Mouse (Mus musculus) brown adipose tissue, adult 24 weeks (tissue): Measurements from ENCODE around the gene Slc48a1. TPM values are rescaled to one million over a fixed set of nuclear protein-coding genes. Genes with fewer than 3 reads are reported as not detected.

Source experiments
- H3K27ac ChIP-seq: fragments of 200-500 bp; replicated peaks from 2 replicates; pipeline ENCODE4 v1.5.1; 2012; ENCODE audit warnings: low read depth, mild to moderate bottlenecking, low read length
- H3K4me1 ChIP-seq: fragments of 200-500 bp; 2 replicates; pipeline ENCODE4 v1.6.1; 2012; ENCODE audit warnings: low read length, mixed read lengths; ENCODE audit not compliant: control insufficient read depth, insufficient read depth, insufficient read length
- H3K4me3 ChIP-seq: fragments of 200-500 bp; 2 replicates; pipeline ENCODE4 v1.5.1; 2012; ENCODE audit warnings: low read depth, mild to moderate bottlenecking, low read length, moderate library complexity; ENCODE audit not compliant: insufficient read depth
- polyA plus RNA-seq: library from polyadenylated mRNA; stranded (reverse); fragments of >200 nt; gene quantifications from 2 replicates; pipeline ENCODE4 v1.2.4, GENCODE M21; 2012; ENCODE audit not compliant: missing spikeins, insufficient read depth, insufficient read length

Gene Slc48a1
- polyA plus RNA-seq, 1 experiment, result 79.9 TPM

DNA sequence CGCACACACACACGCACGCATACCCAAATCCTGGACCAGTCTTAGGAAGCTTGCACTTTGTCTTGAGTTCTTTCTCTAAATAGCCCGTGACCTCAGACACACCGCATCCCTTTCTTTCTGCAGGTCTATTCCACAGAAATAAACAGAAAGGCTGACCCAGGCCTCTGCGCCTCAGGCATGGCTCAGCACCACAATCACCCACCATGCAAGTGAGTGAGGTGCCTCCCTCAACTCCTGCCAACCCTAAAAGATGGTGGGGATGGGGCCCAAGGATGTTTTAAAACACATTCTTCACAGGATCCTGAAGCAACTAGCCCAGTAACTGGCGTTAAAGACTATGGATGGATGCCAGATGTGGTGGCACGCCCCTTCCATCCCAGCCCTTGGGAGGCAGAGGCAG, 49.1 kb downstream of the Slc48a1 start:
- no peak overlapping the region; the same call in 1 of the 2 replicates for H3K4me3 ChIP-seq
- H3K4me1 ChIP-seq, result peaks cover 34% of the 10 kb centered on the region
- peak overlapping the region; percentile 23; the same call in 1 of the 2 replicates for H3K27ac ChIP-seq

DNA sequence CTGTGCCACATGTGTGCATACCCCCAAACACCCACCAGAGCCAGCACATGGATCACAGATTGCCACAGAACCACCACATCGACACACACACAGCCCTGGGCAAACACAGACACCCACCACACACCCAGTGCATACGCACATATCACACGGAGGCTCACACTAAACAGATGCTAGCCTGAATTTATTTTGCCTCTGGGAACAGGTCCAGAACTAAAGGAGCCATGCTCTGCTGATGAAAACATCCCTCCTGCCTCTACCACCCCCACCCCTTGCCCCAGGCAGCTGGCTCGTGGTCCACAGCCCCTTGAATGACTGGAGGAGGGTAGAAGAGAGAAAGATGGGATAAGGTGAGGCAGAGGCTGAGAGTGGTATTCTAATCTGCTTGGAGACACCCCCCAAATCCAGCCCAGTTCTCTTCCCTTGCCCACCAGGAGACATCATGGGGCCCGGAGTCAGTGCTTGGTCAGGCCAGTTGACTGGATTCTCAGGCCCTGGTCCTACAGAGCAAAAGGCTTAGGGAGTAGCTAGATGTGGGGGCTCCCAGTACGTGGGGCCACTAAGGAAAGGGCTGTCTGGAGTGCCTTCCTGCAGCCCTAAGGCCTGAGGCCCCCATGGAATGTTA, 50.0 kb downstream of the Slc48a1 start:
- Histone ChIP-seq H3K27ac (peak overlapping the region; percentile 91), H3K4me3 (peak overlapping the region; percentile 90), H3K4me1 (peaks cover 32% of the 10 kb centered on the region)

DNA sequence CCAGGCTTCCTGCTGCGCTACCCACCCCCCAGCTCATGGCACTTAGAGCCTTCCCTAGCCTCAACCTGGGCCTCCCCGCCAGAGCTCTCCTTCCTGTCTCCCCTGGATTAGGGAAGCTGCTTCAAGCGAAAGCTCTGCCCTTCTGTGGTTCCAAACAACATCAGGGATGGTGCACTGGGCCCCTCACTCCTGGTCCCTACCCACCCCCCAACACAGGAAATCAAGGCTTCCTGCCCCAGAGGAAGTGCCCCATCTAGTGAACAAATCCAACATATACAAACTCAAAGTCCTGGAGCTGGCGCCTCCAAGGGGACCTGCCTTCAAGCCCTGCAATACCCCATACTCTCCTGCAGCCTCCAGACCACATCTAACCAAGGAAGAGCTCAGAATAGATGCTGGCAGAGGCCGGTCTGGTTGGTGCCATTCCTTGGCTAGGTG, 50.6 kb downstream of the Slc48a1 start:
- Histone ChIP-seq H3K27ac (peak overlapping the region; percentile 91), H3K4me1 (peaks cover 27% of the 10 kb centered on the region)

DNA sequence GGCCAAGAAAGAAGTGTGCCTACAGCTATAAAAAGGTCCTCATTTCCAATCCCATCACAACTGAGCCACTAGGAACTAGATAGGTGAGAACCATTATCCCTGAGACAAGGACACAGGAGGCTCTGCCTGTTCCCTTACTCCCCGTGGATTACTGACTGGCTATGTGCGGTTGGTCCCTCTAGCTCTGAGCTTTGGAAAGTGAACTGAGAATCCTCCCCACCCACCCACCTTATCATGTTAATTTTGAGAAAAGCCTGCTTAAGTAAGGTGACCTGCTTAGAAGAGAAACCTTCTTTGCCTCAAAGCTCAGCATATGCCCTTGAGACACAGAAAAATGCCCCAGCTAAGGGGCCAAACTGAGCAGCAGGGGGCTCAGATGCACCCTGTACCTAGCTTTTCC, 51.1 kb downstream of the Slc48a1 start:
- peak overlapping the region; percentile 90 for H3K4me3 ChIP-seq
- peak overlapping the region; percentile 91 for H3K27ac ChIP-seq
- H3K4me1 ChIP-seq, result peaks cover 23% of the 10 kb centered on the region

More for the DNA sequence above, 50.6 kb downstream of the Slc48a1 start:
- H3K4me3 ChIP-seq, result peak overlapping the region; percentile 90

DNA sequence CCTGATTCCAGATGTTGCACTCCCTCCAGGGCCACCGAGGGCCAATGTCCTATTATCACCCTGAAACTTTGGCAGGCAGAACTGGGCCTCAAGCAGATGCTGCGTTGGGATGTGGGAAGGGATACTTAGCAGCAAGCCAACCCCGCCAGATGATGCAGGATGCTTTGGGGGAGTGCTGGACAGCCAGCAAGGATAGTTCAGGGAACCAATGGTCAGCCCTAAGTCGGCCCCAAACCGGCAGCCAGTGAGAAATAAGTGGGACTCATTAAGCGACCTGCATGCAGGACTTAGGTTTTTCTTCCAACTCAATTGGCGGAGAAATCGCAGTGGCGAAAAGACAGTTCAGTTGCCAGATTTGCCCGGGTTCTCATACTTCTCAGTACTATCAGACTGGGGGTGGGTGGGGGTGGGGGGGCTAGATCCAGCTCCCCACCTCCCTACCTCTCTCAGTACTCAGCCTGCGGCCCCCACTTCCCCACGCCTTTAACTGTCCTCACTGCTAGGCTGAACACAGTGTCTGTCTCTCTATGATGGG, 52.0 kb downstream of the Slc48a1 start:
- peak overlapping the region; percentile 90 for H3K4me3 ChIP-seq
- H3K4me1 ChIP-seq, result peaks cover 17% of the 10 kb centered on the region
- H3K27ac ChIP-seq, result peak overlapping the region; percentile 91

DNA sequence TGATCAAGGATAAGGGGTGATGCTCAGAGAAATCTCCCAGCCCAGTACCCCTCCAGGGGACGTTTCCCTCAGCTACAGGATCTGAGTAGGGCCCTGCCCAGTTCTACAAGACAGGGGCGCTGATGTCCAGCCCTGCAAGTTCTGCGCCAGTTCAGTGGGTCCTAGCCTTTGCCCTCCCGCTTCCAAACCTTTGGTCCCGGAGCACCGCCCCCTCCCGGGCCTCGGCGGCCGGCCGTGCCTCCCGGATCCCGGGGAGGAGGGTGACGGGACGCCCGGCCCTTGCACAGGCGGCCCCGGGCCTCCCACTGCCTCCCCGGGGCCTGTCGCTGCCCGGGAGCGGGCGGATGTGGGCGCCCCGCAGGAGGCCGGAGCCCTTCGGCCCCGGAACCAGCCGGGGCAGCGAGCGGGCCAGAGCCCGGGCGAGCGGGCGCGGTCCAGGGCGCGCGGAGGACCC, 52.5 kb downstream of the Slc48a1 start:
- H3K27ac ChIP-seq, result peak overlapping the region; percentile 91
- H3K4me1 ChIP-seq, result peaks cover 14% of the 10 kb centered on the region
- peak overlapping the region; percentile 90 for H3K4me3 ChIP-seq

DNA sequence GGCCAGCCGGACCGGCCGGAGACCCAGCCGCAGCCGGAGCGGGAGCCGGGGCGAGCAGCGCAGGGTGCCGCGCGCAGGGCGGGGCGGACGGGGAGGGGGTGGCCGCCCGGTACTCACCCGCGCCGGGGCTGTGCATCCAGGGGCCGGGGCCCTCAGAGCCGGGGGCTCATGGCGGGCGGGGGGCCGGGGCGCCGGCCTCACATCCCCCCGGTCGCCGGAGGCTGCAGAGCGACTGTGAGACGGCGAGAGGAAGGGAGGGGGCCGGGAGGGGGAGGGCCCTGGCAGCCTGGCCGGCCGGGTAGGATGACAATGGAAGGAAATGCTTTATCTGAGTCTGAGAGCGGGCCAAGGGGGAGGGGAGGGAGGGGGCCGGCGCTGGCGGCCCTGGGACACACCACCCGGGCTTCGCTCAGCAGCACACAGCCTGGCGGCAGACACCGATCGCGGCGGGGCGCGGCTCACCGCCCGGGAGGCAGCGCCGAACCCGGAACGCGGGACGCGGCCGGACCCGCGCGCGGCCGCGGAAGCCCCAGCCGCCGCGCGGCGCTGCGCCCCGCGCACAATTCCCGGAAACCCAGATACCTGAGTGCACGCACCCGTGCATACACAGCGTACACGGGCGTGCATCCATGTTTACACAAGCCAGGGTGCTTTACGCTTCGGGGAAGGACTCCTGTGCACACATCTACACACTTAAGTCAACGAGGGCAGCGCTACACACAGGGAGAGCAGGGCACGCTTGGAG, 53.1 kb downstream of the Slc48a1 start:
- H3K4me1 ChIP-seq, result peaks cover 14% of the 10 kb centered on the region

DNA sequence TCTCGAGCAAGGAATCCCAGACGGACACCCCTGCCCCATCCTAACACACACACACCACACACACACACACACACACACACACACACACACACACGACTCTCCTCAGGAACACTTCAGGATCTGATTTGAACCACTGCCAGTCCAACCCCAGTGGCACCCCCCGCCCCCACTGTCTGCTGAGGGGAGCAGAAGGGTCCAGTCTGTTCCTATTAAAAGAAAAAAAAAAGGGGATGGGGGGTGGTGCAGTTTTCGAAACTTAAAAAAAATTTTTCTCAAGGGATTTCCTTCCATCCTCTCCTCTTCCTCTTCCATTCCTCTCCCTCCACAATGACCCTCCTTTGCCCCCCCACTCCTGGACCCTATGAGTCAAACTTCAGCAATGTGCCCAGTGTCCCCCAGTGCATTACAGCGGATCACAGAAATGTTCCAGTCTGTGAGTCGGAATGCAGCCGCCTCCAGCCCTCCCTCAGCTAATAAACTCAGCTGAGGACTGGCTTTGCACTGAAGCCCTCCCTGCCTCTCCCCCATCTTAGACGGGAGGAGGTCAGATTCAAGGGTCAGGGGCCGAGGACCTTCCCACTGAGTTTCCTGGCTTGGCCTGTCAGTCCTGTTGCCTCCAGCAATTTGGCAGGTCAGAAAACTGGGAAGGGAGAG, 53.8 kb downstream of the Slc48a1 start:
- Histone ChIP-seq H3K27ac (peak overlapping the region; percentile 82), H3K4me1 (peaks cover 11% of the 10 kb centered on the region), H3K4me3 (peak overlapping the region; percentile 61)

More for the DNA sequence above, 53.1 kb downstream of the Slc48a1 start:
- peak overlapping the region; percentile 91 for H3K27ac ChIP-seq
- peak overlapping the region; percentile 90 for H3K4me3 ChIP-seq

DNA sequence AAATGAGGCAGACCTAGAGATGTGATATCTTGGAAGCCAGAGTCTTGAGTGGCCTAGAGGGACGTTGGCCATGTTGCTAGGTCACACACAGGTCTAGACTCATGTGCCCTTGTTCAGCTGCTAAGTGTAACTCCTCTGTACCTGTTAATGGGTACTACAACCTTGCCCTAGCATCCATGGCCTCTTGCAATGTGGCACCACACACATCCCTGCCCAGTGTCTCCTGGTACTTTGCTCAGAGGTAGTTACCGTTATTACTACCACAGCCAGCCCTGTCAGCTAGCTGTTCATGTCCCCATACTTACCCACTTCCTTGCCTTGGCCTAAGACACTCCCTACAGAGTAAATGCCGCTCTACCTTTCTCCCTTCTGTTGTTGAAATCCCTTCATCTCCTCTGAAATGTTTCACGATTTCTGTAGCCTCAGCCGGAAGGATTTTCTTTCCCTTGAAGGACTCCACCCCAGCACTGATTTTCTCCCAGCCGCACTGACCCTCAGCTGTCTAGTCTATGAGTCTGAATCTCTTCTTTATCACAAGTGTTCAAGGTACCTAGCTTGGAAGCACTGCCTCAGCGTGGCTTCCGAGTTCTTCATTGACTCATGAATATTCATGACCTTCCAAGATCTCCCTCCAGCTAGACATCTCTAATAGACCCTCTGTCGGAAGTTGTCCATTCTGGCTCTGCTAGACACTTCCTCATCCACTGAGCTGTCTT, 54.6 kb downstream of the Slc48a1 start:
- H3K4me3 ChIP-seq, result no peak overlapping the region
- peak overlapping the region; percentile 82 for H3K27ac ChIP-seq
- H3K4me1 ChIP-seq, result peaks cover 16% of the 10 kb centered on the region

DNA sequence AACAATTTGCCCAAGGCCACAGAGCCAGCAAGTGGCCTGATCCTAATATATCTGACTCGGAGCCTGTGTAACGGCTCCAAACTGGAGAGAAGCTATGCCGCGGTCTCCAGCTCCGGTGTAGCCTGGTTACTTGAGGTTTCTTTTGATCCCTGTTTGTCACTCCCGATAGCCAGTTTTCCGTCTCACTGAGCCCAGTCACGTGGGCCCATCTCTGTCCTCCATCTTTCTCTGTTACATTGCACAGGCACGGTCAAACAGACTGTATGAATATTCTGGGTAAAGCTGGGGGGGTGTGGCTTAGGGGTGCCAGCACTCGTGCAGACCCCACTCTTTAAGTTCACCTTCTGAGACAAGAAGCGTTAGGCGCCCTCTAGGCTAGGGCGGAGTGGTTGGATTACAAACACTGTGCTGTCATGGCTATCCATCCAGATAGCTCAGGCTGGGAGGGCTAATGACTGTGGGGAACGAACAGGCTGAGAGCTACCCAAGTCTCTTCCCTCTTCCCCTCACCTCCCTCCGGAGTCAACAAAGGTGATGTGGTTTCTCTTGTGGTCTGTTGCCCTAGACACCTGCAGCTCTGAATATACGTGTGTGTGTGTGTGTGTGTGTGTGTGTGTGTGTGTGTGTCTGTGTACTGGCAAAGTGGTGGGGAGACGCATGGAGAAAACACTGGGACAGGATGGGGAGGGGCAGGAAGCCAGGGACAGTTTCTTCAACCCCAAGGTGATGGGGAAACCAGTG, 58.0 kb downstream of the Slc48a1 start:
- Histone ChIP-seq H3K27ac (0 out of 2 replicates have a peak overlapping the region, but pooled peaks have one; percentile 72), H3K4me1 (peaks cover 35% of the 10 kb centered on the region), H3K4me3 (no peak overlapping the region)

DNA sequence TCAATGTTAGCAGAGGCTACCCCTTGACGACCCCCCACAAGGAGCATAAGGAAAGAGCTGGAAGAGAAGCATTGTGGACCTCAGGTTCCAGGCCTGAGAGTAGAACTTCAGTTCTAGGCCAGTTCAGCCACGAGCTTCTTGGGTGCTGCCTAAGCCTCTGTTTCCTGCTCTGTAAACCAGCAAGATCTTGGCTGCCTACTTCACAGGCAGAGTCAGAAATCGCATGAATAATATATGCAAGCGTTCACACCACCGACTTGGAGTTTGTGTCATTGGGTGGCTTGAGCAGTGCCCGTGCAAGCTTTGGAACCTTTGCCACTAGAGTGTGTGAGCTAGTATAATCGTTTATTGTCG, 58.6 kb downstream of the Slc48a1 start:
- H3K4me1 ChIP-seq, result peaks cover 35% of the 10 kb centered on the region
- H3K4me3 ChIP-seq, result no peak overlapping the region
- peak overlapping the region; percentile 72; the same call in 1 of the 2 replicates for H3K27ac ChIP-seq

DNA sequence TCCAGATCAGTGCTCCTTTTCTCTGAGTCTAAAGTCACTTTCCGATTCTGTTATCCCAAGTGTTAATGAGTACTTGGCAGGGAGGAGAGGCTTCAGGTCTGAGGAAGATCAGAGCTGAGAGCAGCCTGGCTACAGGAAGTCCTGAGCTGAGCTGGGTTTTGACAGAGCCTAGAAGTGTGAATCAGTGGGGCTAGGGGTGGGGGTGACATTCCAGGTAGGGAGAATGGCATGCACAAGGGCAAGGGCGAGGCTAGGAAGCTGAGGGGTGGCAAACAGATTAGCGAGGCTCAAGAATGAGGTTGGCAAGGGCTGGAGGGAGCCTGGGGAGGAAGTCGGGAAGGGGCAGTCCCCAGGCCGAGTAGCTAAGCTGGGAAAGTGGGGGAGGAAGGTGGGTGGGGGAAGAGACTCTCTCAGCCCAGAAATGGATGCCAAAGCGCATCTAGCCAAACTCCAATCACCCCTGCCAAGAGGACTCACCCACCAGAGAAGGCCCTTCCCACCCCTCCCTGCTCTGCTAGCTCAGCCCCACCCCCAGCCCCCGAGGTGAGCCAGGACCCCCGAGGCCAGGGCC, 59.3 kb downstream of the Slc48a1 start:
- H3K4me1 ChIP-seq, result peaks cover 30% of the 10 kb centered on the region
- no peak overlapping the region for H3K4me3 ChIP-seq
- H3K27ac ChIP-seq, result peak overlapping the region; percentile 72

DNA sequence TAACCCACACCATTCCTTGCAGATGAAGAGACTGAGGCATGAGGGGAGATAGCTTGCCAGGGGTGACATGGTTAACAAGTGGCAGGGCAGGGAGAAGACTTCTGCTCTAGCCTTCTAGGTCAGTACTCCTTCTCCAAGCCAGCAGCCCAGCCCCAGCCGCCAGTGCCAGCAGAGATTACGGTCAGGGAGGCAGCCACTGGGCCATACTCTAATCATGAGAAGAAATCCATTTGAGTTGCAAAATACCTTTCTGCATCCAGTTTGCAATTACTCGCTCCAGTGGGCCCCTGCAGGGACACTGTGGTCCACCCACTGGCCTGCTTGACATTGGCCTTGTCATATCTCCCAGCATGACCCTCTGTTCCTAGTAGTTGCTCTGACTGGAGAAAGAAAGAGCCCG, 60.1 kb downstream of the Slc48a1 start:
- Histone ChIP-seq H3K27ac (no peak overlapping the region), H3K4me1 (peaks cover 26% of the 10 kb centered on the region)

DNA sequence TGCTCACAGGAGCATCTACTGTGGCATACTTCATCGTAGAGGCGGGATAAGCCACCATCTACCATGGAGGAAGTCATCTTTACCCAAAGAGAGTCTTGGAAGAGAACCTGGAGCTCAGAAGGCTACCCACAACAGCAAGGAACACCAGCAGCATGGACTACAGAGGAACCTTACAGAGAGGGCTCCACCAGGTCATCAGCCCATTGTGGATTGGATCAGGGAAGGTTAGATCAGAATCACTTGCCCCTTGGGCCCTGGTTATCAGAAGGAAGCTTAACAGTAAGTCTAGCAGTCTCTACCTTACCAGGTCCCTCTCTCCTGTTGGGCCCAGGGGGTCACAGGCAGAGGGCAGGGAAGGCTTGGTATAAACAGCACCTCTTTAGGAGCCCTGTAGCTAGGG, 60.7 kb downstream of the Slc48a1 start:
- peaks cover 26% of the 10 kb centered on the region for H3K4me1 ChIP-seq
- no peak overlapping the region for H3K4me3 ChIP-seq
- H3K27ac ChIP-seq, result peak overlapping the region; percentile 54

More for the DNA sequence above, 60.1 kb downstream of the Slc48a1 start:
- H3K4me3 ChIP-seq, result no peak overlapping the region
